Mouse (Mus musculus): ENCODE results near the gene Ets1.

Gene Ets1

DNA sequence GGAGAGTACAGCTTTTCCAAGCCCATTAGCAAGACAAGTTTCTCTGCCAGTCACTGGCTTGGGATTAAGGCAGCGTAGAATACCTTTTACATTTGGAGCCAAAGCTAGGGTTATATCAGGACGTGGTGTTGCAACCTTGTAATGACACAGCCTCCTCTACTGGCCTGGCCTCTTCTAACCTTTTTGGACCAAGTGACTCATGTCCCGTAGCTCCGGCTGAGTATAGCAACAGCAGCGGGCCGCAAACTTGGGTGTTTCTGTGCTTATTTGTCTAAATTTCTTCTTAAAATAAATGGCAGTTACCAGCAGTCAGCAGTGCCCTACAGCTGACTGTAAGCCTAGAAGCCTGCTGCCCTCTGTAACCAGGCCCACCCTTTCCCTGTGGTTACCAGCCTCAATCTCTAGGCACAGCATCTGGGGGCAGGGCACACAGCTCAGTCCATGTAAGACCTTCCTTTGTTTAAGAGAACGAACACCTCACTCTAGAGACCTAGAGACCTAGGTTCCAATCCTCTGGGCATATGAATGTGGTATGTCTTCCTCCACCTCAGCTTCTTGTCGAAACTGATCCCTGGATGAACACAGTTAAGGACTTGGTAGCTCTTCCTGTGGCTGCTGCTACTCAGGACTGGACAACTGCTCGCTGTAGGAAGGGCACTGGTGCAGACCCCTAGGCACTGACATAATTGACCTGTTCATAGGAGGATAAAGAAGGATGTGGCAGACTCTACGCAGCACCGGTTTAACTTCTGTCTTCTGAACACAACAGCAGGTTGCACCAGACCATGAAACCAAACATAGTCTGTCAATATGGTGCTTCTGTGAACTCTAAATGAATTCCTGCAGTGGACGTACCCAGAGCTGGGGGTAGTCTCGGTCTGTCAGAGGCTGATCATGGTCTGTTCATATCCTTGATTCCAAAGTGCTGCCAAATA, 94.9 kb downstream of the Ets1 start:
- no peak for DNase-seq (ENCODE audit: low spot score)

- no peak for DNase-seq (ENCODE audit: low spot score)
Observed at GRCm38 (mm10) chr9:32731787-32732186, 95.8 kb downstream of the Ets1 start.

DNA sequence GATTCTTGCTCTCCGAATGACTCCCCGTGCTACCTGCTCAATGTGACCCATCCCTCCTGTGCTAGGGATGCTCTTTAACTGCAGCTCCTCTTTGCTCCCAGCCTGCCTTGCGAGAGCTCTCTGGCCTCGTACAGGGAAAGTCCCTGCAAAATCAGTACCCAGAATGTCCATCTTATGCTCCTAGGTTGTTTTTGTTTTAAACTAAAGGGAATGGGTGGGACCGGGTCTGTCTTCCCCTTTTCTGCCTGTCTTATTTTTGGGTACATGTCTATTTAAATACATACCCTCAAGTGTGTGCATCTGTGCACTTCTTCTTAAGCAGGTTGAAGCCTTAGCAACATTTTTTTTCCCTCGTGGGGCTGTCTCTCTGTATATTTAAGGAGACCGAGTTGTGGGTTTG, 99.0 kb downstream of the Ets1 start:
- no peak for DNase-seq (ENCODE audit: low spot score)

DNA sequence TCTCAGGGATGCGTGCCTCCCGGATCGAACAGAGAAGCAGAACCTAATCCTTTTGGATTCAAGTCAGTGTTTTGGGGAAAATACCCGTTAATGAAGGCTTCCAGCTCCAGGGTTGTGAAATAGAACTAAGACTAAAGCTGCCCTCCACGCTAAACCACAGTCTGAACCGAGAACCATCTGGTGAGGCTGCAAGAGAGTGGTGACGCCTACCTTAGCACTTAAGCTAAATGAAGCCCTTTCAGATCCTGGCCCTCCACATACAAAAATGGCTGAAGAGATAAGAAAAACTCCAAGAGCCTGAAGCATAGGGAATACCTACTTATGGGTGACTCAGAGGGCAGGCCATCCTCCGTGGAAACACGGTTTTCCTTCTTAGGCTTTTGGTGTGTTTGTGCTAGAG, 100.0 kb downstream of the Ets1 start:
- no peak for DNase-seq (ENCODE audit: low spot score)

GRCm38 (mm10) chr9:32739988-32740387, 104.0 kb downstream of the Ets1 start:
- no peak for DNase-seq (ENCODE audit: low spot score)

GRCm38 (mm10) chr9:32740751-32741387, 104.8 kb downstream of the Ets1 start:
- no peak for DNase-seq (ENCODE audit: low spot score)

DNA sequence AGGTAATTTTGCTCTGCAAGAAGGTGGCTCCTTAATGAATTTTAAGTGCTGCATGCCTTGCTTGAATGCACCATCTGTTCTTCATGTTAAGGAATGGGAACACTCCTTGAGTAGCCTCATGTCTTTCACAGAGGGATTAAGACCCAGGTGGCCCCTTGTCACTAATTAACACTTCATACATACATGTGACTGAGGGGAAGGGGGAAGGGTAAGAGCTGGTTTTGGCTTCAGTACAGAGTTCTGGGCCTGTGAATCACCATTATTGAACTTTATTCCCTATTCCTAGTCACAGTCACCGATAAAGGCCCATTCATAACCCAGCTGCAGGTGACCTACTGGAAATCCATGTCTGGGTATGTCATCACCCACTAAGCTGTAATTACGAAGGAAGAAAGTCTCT, 105.7 kb downstream of the Ets1 start:
- DNase-seq (ENCODE audit: low spot score) = no peak

- no peak for DNase-seq (ENCODE audit: low spot score)
Observed at GRCm38 (mm10) chr9:32743157-32743556, 107.1 kb downstream of the Ets1 start.

GRCm38 (mm10) chr9:32743642-32744161, 107.7 kb downstream of the Ets1 start:
- DNase-seq (ENCODE audit: low spot score) = no peak

- DNase-seq (ENCODE audit: low spot score) = no peak
Observed at GRCm38 (mm10) chr9:32744288-32744687, 108.3 kb downstream of the Ets1 start.

GRCm38 (mm10) chr9:32745079-32745763, 109.2 kb downstream of the Ets1 start:
- no peak for DNase-seq (ENCODE audit: low spot score)

DNA sequence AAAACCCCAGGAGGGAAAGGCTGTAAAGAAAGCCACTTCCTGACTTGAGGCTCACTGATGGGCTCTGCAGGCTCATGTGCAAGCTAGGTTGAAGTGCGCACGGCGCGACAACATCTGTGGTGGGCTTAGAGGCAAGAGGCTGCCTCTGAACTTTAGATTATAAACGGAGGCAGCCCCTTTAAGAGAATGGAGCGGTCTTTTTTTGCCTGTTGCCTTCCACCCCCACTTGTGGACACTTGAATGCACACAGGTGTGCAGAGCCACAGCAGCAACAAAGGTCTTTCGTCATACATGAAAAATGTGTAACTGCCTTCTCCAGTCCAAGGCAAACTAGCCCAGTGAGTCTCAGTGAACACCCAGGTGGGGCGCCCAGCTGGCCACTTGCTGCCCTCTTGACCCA, 110.0 kb downstream of the Ets1 start:
- no peak for DNase-seq (ENCODE audit: low spot score)

DNA sequence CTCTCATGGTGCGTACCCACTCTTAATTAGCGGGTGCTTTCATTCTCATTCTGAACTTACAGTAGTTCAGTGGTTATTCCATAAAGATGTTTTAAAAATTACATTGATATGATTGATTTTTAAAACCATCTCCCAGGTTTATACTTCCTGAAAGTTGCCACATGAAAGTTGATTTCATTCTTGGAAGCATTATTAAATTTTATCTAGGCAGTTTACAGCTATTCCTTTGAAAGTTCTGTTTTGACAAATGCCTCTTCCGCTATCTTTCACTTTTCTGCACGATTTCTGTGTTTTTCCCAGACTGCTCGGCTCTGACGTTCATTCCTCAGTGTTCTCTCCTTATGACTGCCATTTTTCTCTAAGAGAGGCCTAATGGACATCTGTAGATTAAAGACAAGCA, 110.6 kb downstream of the Ets1 start:
- no peak for DNase-seq (ENCODE audit: low spot score)

- DNase-seq (ENCODE audit: low spot score) = no peak
Observed at GRCm38 (mm10) chr9:32747624-32748023, 111.6 kb downstream of the Ets1 start.

- no peak for DNase-seq (ENCODE audit: low spot score)
Observed at GRCm38 (mm10) chr9:32748552-32748951, 112.5 kb downstream of the Ets1 start.

DNA sequence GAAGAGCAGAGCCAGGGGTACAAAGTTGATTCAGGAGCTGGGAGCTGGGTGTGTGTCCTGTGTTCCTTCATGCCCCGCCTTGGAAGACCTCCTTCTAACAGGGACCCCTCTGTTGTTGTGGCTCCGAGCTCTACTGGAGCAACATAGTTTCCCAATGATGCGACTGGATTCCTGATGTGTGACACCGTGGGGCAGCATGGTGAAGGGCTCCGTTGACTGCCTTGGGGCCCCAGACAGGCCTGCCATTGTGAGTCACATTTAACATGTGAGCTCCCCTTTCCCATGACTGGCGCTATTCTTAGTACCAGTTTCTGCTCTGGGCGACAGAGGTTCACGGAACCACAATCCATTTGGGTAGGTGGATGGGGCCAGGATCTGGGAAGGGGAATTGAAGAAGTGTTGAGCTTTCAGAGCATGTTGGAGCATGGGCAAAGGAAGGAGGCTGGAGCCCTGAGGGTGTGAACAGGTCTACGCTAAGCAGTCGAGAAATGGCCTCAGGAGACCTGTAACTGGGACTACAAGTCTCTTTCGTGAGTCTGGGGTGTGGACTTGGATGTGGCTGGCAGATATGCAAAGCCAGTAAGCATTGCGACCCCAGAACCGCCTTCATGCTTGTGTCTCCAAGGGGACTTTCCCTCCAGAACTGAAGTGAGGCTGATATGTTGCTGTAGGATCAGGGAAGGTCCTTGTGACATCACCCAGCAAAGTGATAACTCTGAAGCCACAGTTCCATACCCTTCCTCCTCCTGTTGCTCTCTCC, 113.9 kb downstream of the Ets1 start:
- DNase-seq (ENCODE audit: low spot score) = no peak

DNA sequence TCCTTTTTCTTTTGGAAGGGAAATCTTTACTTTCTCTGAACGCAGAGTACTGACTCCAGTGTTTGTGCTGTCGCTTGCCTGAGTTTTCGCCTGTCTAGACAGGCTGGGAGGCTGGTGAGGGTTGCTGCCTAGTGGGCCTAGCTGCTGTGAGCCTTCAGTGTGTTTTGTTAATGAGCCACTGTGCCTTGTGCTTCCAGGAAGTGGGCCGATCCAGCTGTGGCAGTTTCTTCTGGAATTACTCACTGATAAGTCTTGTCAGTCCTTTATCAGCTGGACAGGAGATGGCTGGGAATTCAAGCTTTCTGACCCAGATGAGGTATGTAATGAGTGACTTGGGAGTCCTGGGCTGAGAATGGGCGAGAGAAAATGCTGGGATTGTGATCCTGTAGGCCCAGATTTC, 116.6 kb downstream of the Ets1 start:
- DNase-seq (ENCODE audit: low spot score) = no peak

DNA sequence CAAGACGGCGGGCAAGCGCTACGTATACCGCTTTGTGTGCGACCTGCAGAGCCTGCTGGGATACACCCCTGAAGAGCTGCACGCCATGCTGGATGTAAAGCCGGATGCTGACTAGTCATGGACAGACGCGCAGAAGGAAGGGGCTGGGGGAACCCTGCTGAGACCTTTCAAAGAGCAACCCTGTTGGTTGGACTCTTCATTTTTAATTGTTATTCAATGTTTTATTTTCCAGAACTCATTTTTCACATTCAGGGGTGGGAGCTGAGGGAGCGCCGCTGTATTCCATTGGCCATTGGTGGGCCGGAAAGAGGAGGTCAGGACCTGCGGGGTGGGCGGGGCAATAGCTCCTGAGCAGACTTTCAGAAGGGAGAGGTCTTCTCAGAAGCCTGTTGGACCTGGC, 118.3 kb downstream of the Ets1 start:
- DNase-seq (ENCODE audit: low spot score) = no peak

- DNase-seq (ENCODE audit: low spot score) = no peak
Observed at GRCm38 (mm10) chr9:32756002-32756401, 120.0 kb downstream of the Ets1 start.

- DNase-seq (ENCODE audit: low spot score) = no peak
Observed at GRCm38 (mm10) chr9:32758280-32758905, 122.4 kb downstream of the Ets1 start.

- no peak for DNase-seq (ENCODE audit: low spot score)
Observed at GRCm38 (mm10) chr9:32760649-32761157, 124.7 kb downstream of the Ets1 start.
